Mouse (Mus musculus): ENCODE results near the gene 4930415O20Rik. TPM values are rescaled to one million over a fixed set of nuclear protein-coding genes. Genes with fewer than 3 reads are reported as not detected.
A peak's percentile ranks its signal among the peaks of the same experiment; 100 is the strongest.

4930415O20Rik gene
- polyA plus RNA-seq, 1 experiment from 2014 or later: not detected

DNA sequence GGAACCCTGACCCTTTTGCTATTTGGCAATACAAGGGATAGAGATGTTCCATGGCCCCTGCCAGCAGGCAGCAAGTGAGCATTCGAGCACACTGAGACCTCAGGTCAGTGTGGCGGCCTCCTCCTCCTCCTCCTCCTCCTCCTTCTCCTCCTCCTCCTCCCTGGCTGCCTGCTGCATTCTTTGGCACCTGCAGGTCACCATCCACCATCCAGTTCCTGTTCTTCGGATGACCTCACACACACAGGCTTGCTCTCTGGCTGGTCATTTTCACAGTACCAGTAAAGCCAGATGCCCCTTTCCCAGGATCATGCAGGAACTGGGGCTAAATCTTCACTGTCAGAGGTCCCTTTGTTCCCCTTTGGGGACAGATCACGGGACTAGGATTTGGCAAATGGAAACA is 20.6 kb downstream of the 4930415O20Rik start:
- Histone ChIP-seq H3K36me3 (peaks cover 67% of the 10 kb centered on the region), H3K27ac (no peak overlapping the region), H3K9me3 (replicated peaks) (no peaks in the 10 kb centered on the region), H3K4me3 (replicated peaks) (no peak overlapping the region), H3K4me1 (replicated peaks) (peaks cover 48% of the 10 kb centered on the region), H3K4me2 (no peak overlapping the region), H3K27me3 (no peaks in the 10 kb centered on the region), H3K9ac (no peak overlapping the region)
- ATAC-seq (ENCODE audit: low read depth) (no peak), DNase-seq (no peak)
- 74% methylated on average over 4 of the region's 4 CpGs for WGBS (ENCODE audit: insufficient replicate concordance)

- WGBS (ENCODE audit: insufficient replicate concordance): 80% methylated on average over 19 of the region's 19 CpGs
- Histone ChIP-seq H3K36me3 (peaks cover 94% of the 10 kb centered on the region), H3K27ac (no peak overlapping the region), H3K4me2 (no peak overlapping the region), H3K9me3 (replicated peaks) (no peaks in the 10 kb centered on the region), H3K4me3 (replicated peaks) (no peak overlapping the region), H3K27me3 (no peaks in the 10 kb centered on the region), H3K9ac (no peak overlapping the region), H3K4me1 (replicated peaks) (peaks cover 23% of the 10 kb centered on the region)
- DNase-seq (no peak), ATAC-seq (ENCODE audit: low read depth) (no peak)
Observed at GRCm38 (mm10) chr15:98594193-98594592, 23.4 kb downstream of the 4930415O20Rik start.

DNA sequence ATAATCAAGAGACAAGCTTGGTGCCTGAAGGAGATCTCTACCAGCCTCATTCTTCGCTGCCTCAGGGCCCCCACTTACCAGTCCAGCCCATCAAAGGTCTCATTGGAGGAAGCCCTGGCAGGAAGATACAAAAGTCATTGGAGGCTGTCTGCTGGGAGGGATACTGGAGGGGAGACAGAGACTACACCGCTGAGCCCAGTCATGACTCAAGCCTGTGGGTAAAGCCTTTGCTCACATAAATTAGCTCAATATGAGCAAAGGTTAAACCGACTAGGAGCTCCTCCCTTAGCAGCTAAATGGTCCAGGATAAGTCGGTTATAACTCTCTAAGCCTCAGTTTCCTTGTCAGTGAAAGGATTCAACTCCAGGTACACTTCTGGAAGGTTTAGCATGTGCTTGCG is 24.2 kb downstream of the 4930415O20Rik start:
- DNase-seq: no peak
- Histone ChIP-seq H3K36me3 (peaks cover 97% of the 10 kb centered on the region), H3K9ac (no peak overlapping the region), H3K27me3 (no peaks in the 10 kb centered on the region), H3K27ac (no peak overlapping the region), H3K9me3 (replicated peaks) (no peaks in the 10 kb centered on the region), H3K4me3 (replicated peaks) (no peak overlapping the region), H3K4me2 (no peak overlapping the region), H3K4me1 (replicated peaks) (peaks cover 19% of the 10 kb centered on the region)
- no peak for ATAC-seq (ENCODE audit: low read depth)
- 83% methylated on average over 5 of the region's 5 CpGs for WGBS (ENCODE audit: insufficient replicate concordance)

GRCm38 (mm10) chr15:98596609-98597008 is 25.8 kb downstream of the 4930415O20Rik start:
- peaks cover 98% of the 10 kb centered on the region for H3K36me3 ChIP-seq
- no peak overlapping the region for H3K27ac ChIP-seq
- DNase-seq: no peak
- H3K9me3 ChIP-seq (replicated peaks): no peaks in the 10 kb centered on the region
- H3K27me3 ChIP-seq: no peaks in the 10 kb centered on the region
- H3K4me3 ChIP-seq (replicated peaks): no peak overlapping the region
- no peak overlapping the region for H3K4me2 ChIP-seq
- no peak overlapping the region for H3K9ac ChIP-seq
- peaks cover 19% of the 10 kb centered on the region for H3K4me1 ChIP-seq (replicated peaks)
- no peak for ATAC-seq (ENCODE audit: low read depth)
- WGBS (ENCODE audit: insufficient replicate concordance): 93% methylated on average over 14 of the region's 14 CpGs

- ATAC-seq (ENCODE audit: low read depth): no peak
- H3K27ac ChIP-seq: no peak overlapping the region
- H3K27me3 ChIP-seq: no peaks in the 10 kb centered on the region
- no peak overlapping the region for H3K4me2 ChIP-seq
- H3K36me3 ChIP-seq: peaks cover 86% of the 10 kb centered on the region
- H3K4me1 ChIP-seq (replicated peaks): peaks cover 55% of the 10 kb centered on the region
- no peaks in the 10 kb centered on the region for H3K9me3 ChIP-seq (replicated peaks)
- no peak for DNase-seq
- WGBS (ENCODE audit: insufficient replicate concordance): 80% methylated on average over 12 of the region's 12 CpGs
- no peak overlapping the region for H3K9ac ChIP-seq
- no peak overlapping the region for H3K4me3 ChIP-seq (replicated peaks)
Observed at GRCm38 (mm10) chr15:98600036-98600709, 29.4 kb downstream of the 4930415O20Rik start.

GRCm38 (mm10) chr15:98601832-98602190 is 31.0 kb downstream of the 4930415O20Rik start:
- peak overlapping the region; percentile 79 for H3K9ac ChIP-seq
- H3K4me2 ChIP-seq: peak overlapping the region; percentile 82
- peak; percentile 53 for ATAC-seq (ENCODE audit: low read depth)
- H3K4me3 ChIP-seq (replicated peaks): peak overlapping the region; percentile 58
- no peaks in the 10 kb centered on the region for H3K9me3 ChIP-seq (replicated peaks)
- no peaks in the 10 kb centered on the region for H3K27me3 ChIP-seq
- no peak for DNase-seq
- WGBS (ENCODE audit: insufficient replicate concordance): 32% methylated on average over 7 of the region's 7 CpGs
- H3K36me3 ChIP-seq: peaks cover 70% of the 10 kb centered on the region
- peaks cover 71% of the 10 kb centered on the region for H3K4me1 ChIP-seq (replicated peaks)
- peak overlapping the region; percentile 99 for H3K27ac ChIP-seq

DNA sequence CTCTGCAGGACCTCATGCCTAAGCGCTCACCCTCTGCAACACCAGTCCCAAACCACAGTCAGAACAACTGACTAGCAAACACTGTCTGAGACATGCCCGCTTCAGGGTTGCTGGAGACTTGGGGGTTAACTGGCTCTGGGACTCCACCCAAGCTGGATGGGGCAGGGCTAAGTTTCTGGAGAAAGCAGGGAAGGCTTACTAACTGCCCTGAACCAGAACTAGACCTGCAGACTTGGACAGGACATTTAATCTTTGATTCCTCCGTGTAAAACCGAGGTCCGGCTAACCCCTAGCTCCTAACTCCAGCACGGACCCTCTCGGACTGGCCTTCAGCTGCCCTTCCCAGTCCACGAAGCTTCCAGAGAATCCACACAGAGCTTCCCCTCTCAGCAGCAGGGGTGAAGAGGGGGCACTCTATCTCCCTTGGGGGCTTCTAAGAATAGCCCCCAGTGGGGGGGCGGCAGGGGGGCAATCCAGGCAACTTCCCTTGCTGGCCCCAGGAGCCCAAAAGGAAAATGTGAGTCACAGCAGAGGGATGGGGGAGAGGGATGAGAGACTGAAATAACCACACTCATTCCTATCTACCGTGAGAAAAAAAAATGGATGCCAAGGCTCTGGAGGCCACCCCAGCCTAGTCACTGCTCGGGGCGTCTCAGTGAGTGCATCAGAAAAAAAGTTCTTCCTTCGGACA is 31.5 kb downstream of the 4930415O20Rik start:
- ATAC-seq (ENCODE audit: low read depth): peak; percentile 75
- H3K9ac ChIP-seq: peak overlapping the region; percentile 79
- H3K27ac ChIP-seq: peak overlapping the region; percentile 99
- H3K4me3 ChIP-seq (replicated peaks): peak overlapping the region; percentile 58
- no peaks in the 10 kb centered on the region for H3K27me3 ChIP-seq
- H3K36me3 ChIP-seq: peaks cover 64% of the 10 kb centered on the region
- DNase-seq: peak; percentile 53
- peak overlapping the region; percentile 82 for H3K4me2 ChIP-seq
- no peaks in the 10 kb centered on the region for H3K9me3 ChIP-seq (replicated peaks)
- peaks cover 76% of the 10 kb centered on the region for H3K4me1 ChIP-seq (replicated peaks)
- 39% methylated on average over 13 of the region's 13 CpGs for WGBS (ENCODE audit: insufficient replicate concordance)

GRCm38 (mm10) chr15:98602921-98603458 is 32.2 kb downstream of the 4930415O20Rik start:
- Histone ChIP-seq H3K36me3 (peaks cover 58% of the 10 kb centered on the region), H3K4me1 (replicated peaks) (peaks cover 83% of the 10 kb centered on the region), H3K27me3 (no peaks in the 10 kb centered on the region), H3K4me2 (peak overlapping the region; percentile 82), H3K9ac (peak overlapping the region; percentile 79), H3K9me3 (replicated peaks) (no peaks in the 10 kb centered on the region), H3K27ac (peak overlapping the region; percentile 99), H3K4me3 (replicated peaks) (peak overlapping the region; percentile 58)
- DNase-seq (no peak), ATAC-seq (ENCODE audit: low read depth) (0 out of 2 replicates have a peak, but pooled peaks have one; percentile 23)
- 27% methylated on average over 4 of the region's 4 CpGs for WGBS (ENCODE audit: insufficient replicate concordance)

GRCm38 (mm10) chr15:98604041-98604575 is 33.3 kb downstream of the 4930415O20Rik start:
- Histone ChIP-seq H3K4me1 (replicated peaks) (peaks cover 92% of the 10 kb centered on the region), H3K4me3 (replicated peaks) (peak overlapping the region; percentile 58; the same call in 1 of the 2 replicates), H3K27ac (peak overlapping the region; percentile 99), H3K4me2 (peak overlapping the region; percentile 82), H3K9me3 (replicated peaks) (no peaks in the 10 kb centered on the region), H3K27me3 (no peaks in the 10 kb centered on the region), H3K36me3 (peaks cover 47% of the 10 kb centered on the region), H3K9ac (peak overlapping the region; percentile 79; the same call in 1 of the 2 replicates)
- DNase-seq: no peak
- ATAC-seq (ENCODE audit: low read depth): no peak
- WGBS (ENCODE audit: insufficient replicate concordance): 93% methylated on average over 24 of the region's 24 CpGs

DNA sequence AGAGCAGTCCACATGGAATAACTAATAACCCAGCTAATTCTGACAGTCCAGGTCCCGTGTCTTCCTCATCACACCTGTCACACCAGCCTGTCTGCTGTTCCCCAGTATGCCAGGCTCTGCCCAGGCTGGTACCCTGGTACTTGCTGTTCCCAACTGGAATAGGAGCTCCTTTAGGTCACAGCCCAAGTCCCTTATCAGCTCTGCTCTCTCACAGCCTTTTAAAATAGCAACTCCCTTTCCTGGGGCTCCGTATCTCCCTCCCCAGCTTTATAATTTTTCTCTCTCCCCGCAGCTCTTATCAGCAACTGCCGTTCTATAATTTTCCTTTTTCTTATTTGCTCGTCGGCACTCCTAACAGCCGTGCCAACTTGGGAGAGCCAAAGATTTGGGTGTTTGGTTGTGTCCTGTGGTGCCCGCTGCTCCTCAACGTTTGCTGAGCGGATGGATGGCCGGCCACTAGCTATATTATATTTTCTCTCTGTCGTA is 35.3 kb downstream of the 4930415O20Rik start:
- Histone ChIP-seq H3K9me3 (replicated peaks) (no peaks in the 10 kb centered on the region), H3K9ac (peak overlapping the region; percentile 92), H3K36me3 (peaks cover 28% of the 10 kb centered on the region), H3K4me1 (replicated peaks) (peaks cover 93% of the 10 kb centered on the region), H3K4me3 (replicated peaks) (peak overlapping the region; percentile 87), H3K27ac (peak overlapping the region; percentile 99), H3K4me2 (peak overlapping the region; percentile 99), H3K27me3 (no peaks in the 10 kb centered on the region)
- 17% methylated on average over 12 of the region's 12 CpGs for WGBS (ENCODE audit: insufficient replicate concordance)
- DNase-seq (peak; percentile 75), ATAC-seq (ENCODE audit: low read depth) (peak; percentile 80)

DNA sequence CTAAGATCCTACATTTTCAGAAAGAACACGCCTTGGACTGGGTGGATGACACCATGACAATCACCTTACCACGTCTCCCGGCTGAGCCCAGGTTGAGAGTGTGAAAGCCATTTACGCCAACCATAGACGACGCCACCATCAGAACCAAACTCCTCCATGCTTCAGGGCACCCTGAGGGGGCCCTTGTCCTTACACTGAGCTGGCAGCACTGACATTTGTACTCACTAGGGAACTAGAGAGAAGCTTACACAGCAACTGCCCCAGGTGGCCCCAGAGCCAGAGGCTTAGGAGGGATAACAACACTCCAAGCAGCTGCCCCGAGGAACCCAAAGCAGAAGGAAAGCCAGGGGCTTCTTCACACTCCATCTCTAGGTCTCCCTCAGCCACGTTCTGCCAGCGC is 35.9 kb downstream of the 4930415O20Rik start:
- peak; percentile 22 for DNase-seq
- H3K9ac ChIP-seq: peak overlapping the region; percentile 92
- peak overlapping the region; percentile 87 for H3K4me3 ChIP-seq (replicated peaks)
- H3K4me1 ChIP-seq (replicated peaks): peaks cover 86% of the 10 kb centered on the region
- no peak for ATAC-seq (ENCODE audit: low read depth)
- H3K9me3 ChIP-seq (replicated peaks): no peaks in the 10 kb centered on the region
- peaks cover 22% of the 10 kb centered on the region for H3K36me3 ChIP-seq
- 37% methylated on average over 9 of the region's 9 CpGs for WGBS (ENCODE audit: insufficient replicate concordance)
- peak overlapping the region; percentile 99 for H3K4me2 ChIP-seq
- H3K27me3 ChIP-seq: no peaks in the 10 kb centered on the region
- H3K27ac ChIP-seq: peak overlapping the region; percentile 99
